Mouse (Mus musculus) fibroblast of lung, adult 2 months (primary cell): ENCODE data around the gene Gm30302.
"Not testable (repeated sequence)": the region's sequence is repeated elsewhere in the genome, so short reads cannot be mapped to it uniquely, and the experiment has no call there.

Source experiments
- DNase-seq: peaks from one replicate; pipeline ENCODE4 v3.0.0-alpha.2; 2011; ENCODE audit warnings: low read depth

Gene Gm30302

DNA sequence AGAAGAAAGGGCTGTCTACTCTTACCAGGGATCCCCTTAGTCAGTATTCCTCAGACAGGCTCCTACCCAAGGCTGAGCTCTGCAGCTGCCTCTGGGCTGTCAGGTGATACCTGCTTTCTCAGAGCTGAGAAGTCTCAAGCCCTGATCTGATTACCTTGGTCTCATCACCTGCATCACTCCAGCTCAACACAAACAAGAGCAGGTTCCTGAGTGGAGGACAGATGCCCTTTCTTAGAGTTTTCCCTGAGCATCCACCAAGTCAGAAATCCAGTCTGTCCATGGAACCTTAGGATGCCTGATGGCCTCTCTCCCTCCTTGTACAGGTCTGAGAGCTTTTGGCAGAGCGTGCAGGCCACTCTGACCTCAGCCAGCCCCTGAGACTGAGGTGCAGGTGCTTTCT lies at the start of gene Gm30302:
TSS of gene Gm30302 (minus strand) at position 101 of the 400 bp plus-strand sequence.
- no peak for DNase-seq

DNA sequence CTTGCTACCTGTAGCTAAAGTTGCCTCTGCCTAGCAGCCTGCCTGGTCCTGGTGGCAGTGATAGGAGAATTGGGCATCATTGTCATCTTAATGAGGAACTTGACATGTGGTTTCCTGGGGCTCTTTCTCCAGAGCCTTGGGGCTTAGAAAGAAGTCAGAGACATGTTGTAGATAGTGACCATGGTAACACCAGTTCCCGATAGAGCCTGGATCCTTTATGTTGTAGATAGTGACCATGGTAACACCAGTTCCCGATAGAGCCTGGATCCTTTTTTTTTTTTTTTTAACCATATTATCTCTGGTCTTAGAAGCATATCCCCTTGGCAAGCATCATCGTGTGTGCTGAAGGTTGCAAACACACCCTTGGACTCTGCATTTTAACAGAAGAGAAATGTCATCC lies 48.0 kb upstream of the Gm30302 start:
- DNase-seq: no peak

DNA sequence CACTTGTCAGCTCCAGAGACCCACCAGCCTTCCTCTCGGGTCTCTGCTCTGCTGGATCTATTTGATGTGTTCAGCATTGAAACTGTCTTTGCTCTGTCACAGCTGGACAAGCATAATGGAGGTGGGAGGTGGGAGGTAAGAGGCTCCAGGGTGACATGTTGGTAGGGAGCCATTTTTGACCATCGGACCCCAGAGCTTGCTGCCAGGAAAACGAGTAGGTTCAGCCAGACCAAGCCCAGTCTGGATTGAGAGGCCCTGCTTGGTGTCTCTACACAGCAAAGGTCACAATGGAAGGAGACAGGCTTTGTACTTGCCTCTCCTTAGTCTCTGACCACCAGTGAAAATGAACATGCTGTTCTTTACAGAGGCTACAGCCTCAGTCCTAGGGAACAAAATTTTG lies 47.3 kb upstream of the Gm30302 start:
- DNase-seq: no peak

DNA sequence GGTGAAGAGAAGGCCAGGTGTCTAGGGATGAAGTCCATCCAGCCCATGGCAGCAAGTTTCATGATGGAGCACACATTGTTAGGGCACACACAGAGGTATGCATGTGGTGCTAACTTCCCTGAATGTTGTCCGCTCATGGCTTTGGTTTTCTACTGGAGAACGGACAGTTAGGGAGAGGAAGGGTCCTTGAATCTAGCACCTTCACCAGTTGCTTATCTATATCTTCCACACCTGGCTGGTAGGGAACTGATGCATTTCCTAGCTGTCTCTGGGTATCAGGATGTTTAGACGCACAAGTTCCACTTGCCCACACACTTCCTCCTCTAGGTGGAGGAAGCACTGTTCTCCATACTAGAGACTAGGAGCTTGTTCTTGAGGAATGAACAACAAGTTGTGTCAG lies 46.9 kb upstream of the Gm30302 start:
- DNase-seq: no peak

DNA sequence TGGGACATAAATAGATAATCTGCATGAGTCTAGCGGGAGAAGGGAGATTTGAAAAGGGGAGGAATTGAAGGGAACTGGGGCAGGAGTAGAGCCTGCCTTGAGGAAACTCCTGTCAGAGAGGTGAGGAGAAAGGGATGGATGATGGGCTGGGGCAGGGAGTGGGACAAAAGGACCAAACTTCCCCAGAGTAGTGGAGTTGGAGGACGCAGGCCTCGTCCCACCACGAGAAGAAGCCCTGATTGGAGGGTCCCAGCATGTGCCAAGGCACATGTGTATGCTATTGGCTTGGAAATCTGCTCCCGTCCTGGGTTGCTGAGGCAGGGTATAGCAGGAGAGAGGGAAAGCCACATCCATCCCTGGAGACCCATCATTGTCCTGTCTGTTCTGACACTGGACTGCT lies 45.3 kb upstream of the Gm30302 start:
- DNase-seq: no peak

DNA sequence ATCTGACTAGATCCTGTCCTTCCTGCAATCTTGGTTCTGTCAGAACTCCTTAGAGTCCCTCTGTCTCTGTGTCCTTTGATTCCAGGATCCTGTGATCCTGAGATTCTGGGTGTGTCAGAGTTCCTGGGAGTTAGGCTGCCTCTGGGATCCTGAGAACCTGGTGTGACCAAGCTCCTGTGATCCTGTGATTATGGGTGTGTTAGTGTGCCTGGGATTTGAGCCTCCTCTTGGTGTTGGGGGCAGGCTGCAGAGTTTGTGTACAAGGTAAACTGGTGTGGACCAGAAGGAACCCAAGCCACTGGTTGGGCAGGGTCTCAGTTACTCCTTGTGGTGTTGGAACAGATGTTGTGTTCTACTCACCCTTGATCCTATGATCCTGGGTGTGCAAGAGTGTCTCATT lies 42.4 kb upstream of the Gm30302 start:
- DNase-seq: no peak

DNA sequence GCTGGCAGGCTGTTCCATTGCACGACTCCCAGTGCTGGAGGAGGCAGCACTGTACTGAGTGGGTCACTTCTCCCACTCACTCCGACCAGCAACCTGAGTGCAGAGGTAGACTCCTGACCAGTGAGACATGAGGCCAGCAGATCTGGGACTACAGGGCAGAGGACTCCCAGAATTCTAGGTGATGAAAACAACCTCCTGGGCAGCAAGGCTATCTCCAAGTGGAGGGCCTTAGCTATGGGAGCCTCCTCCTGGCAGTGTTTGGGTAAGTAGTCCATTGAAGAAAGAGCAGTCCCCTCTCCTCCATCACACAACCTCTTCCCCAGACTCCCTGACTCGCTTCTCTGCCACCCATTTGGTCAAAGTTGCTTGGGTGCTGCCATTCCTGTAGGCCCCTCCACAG lies 31.6 kb upstream of the Gm30302 start:
- DNase-seq: no peak

DNA sequence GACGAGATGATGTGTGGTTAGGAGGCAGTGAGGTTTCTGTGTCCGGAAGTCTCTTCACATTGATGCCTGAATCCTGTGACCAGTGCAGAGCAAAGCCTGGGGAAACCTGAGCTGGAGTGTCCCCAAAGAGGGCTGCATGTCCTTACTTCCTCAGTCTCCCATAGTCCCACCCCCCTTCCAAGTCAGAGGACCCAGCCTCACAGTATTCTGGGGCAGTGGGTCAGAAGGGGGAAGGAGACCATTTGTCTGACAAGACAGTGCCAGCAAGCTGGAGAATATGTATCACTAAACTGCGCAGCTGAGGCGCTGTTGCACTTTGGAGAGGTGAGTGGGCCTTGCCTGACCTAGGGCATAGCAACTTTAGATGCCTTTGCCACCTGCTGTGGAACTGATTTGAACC lies 26.5 kb upstream of the Gm30302 start:
- DNase-seq: no peak

DNA sequence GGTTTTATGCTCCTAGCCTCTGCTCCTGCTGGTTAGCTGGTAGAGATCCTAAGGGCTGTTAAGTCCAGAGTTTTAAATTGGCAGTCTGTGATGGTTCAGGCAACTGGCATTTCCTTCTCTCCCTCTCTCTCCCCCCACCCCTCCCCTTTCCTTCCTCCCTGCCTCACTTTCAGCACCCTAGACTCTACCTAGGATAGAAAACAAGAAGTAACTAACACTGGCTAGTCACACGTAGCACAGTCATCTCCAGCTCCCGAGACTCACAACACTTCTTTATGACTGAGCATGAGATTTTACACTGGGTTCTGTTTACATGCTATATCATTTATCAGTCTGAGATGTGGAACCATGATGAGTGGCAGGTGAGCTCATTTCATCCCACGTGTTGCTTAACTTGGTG lies 16.2 kb upstream of the Gm30302 start:
- DNase-seq: no peak

DNA sequence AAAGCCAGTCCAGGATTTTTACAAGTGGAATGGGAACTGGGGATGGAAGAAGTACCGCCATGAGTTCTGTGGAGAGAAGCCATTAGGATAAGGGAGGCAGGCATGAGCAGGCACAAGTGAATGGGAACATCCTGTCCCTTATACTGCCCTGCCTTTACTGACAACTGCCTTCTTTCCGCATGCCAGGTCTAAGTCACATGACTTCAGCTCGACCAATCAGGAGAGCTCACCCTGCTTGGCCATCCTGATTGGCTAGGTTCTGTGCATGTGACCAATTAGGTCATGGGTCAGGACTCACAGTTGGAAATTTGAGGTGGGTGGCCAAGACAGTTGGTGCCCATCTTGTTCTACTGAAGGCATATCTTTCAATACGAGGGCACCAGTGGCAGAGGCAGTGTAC lies 15.6 kb upstream of the Gm30302 start:
- no peak for DNase-seq

DNA sequence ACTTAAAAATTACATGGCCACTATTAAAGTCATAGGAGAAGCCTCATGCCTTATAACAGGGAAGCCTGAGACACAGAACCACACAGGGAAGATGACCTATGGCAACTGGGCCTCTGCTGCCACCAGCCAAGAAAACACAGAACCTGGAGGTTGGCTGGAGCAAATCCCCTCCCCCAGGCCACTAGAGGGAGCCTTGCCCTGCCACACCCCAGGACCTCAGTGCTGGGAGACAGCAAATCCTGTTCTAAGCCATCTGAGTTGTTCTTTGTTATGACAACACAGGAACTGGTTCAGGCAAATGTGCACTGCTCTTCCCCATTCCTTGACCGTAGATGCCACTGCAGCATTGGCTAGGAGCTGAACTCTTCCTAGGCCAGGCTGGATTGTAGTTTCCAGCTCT lies 8.3 kb upstream of the Gm30302 start:
- DNase-seq: no peak

DNA sequence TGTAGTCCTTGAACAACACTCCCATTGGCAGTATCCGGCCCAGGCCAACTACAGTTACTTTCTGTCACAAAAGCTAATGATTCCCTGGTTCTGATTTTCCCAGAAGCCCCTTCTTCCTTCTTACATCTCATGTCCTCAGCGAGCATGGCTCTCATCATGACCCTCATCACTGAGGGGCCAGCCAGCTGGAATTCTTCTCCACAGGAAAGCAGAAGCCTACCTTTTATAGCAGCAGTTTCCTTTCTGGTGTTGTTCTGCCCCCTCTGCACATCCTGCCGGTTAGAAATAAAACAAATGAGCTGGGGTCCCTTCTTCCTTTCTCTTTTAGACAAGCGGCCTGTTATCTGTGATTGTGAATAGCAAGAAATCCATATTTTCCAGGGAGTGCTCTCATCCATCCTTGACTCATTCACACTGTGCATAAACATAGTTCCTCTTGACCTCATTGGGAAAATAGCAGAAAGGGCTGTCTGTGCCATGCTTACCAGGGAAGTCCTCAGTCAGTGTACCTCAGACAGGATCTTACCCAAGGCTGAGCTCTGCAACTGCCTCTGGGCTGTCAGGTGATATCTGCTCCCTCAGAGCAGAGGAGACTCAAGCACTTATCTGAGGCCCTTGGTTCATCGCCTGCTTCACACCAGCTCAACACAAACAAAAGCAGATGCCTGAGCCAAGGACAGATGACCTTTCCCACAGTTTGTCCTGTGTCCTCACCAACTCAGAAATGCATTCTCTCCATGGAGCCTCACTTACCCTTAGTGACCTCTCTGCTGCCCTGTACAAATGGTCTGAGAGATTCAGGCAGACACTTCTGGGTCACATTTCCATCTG lies 10.0 kb downstream of the Gm30302 start:
- no peak for DNase-seq

DNA sequence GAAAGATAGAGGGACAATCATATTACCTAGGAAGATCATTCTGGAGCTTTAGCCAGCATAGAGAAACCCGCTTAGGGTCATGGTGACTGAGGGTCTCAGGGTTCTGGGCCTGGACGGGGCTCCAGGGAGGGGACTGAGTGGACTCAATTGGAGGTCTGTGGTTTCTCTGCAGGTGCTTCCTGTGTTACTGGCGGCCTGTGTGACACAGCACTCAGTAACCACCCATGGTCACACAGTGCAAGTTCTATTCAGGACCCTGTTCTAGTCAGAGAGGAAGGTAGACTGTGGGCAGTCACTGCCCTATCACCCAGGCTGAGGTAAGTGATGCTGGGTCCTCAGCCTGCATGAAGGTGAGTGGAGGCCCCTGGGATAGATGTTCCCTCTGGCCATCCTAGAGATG lies 14.9 kb downstream of the Gm30302 start:
- no peak for DNase-seq

DNA sequence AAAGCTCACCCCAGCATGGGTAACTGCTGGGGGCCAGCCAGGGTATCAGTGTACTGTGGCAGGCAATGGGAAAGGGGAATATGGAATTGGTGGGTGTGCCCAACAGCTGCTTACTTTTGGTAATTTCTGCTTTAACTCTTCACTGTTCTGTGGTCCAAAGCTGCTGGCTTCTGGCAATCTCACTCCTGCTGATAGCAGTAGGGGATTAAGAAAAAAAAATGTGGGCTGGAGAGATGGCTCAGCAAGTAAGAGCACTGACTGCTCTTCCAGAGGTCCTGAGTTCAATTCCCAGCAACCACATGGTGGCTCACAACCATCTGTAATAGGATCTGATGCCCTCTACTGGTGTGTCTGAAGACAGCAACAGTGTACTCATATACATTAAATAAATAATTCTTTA lies 27.3 kb downstream of the Gm30302 start:
- DNase-seq: not testable (repeated sequence)

DNA sequence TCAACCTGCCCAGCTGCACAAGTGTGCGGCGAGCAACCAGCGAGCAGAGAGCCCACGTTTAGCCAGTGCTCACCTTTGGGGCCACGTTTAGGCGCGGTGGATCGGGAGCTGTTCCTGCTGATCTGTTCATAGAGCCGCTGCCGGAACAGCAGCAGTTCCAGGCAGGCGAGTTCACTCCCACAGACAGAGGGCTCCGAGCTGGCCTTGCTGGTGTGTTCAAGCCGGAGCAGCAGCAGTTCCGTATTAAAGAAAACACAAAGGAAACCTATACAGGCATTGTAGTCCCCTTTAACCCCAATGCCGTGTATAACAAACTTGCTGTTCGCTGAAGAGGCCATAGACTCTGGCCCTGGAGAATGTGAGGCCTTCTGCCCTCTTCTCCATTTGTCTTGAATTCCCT lies 29.7 kb downstream of the Gm30302 start:
- no peak for DNase-seq

DNA sequence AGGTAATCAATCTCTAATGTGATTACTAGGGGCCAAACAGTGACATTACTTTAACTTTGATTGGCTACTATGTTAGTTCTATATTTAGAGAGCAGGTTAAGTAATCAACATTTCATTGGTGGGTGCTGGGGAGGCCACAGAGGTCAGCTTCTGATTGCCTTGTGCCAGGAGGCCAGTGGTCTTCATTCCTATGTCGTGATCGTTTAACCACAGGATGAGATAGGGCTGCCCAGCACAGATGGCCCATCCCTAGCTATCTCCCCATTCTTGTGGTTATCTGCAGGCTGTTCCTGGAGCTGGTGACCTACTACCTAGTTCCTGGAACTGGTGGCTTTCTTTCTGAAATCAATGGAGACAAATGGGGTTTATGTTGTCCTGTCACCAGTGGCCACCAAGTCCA lies 30.8 kb downstream of the Gm30302 start:
- no peak for DNase-seq

DNA sequence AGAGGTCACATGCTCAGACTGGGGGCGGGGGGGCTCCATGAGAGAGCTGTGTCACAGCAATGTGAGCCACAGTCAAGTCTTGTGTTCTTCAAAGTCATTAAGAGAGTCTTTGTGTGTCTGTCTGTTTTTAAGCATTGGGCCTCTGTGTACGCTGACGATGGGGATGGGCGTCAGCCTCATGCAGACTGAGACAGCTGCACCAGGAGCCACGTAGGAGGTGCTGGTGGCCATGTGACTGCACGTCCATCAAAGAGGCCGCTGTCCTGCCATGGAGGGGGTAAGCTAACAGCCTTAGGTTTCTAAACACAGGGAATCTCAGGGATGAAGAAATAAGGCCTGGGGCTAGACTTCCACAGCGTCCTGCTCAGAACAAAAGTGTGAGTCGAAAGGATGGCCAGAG lies 32.5 kb downstream of the Gm30302 start:
- DNase-seq: no peak

DNA sequence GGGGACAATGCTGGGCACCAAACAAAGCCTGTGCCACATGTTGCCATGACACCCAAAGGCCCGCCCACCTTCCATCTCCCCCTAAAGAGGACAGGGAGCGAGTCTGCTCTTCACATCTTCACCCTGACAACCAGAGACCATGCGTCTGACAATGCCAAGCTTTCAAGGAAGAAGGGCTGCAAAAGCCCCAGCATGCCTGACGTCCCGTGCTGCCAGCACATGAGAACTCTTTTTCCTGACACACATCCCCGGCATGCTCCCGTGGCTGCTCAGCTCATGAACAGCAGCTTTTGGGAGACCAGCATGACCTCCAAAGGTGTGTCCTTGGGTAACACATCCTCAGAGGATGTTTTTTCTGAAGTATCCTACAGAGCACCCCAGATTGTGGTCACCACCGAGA lies 33.5 kb downstream of the Gm30302 start:
- no peak for DNase-seq

DNA sequence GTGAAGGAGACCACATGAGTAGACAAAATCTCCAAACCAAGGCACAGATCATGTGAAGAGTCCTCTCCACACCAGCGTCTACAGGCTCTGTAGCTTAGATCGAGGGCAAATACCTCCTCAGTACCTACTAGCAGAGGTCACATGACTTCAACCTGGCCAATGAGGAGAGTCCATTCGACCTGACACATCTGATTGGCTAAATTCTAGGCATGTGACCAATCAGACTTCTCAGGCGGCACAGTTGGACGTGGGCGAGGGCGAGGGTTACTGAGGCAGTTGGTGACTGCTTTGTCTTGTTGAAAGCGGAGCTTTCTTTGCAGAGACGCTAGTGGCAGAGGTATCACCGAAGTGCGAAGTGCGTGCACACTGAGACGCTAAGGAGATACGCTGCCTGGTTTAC lies 36.6 kb downstream of the Gm30302 start:
- DNase-seq: no peak

DNA sequence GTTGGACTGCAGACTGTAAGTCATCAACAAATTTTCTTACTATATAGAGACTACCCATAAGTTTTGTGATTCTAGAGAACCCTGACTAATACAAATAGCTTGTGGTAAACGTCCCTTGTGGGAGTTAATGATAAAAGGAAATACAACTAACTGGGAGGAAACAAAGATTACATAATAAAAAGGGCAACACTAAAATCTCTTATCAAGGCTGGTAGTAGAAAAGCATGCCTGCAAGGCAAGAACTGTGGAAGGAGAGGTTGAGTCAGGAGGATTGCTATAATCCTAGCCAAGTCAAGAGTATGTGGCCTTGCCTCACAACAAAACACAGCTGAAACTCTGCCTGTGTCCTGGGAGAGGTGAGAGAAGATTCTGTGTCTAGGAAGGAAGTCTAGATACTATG lies 38.1 kb downstream of the Gm30302 start:
- DNase-seq: no peak

DNA sequence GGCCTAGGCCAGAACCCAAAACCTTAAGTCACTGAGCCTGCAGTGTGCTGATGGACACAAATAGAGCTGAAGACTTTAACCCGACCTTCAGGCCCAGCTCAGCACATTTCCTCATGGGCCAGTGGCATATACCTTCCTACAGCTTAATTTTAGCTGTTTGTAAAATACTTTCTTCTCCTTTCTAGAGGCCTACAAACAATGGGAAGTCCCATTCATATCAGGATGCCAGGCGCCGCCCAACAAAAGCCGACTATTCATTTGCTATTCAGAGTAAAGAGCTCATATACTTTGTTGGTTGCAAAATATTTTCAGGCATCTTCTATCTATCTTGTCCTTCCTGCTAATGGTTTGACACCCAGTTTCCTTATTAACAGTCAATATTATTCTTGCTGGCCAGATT lies 40.8 kb downstream of the Gm30302 start:
- no peak for DNase-seq

DNA sequence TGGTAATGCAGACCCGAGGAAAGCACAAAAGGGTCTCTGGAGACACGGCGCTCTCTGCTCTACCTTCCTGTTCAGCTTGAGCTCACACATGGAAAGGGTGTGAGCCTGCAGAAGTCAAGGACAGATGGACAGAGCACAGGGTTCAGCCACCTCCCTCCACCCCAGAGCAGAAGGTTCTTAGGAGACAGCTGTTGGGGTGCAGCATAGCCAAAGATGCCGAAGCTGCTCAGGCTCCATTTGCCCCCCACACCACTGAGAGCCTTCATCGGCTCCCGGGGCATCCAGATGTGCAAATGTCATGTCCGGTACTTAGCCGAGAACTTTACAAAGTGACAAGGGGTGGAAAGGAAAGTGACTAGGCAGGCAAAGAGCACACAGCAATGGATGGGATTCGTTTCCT lies 42.2 kb downstream of the Gm30302 start:
- no peak for DNase-seq

DNA sequence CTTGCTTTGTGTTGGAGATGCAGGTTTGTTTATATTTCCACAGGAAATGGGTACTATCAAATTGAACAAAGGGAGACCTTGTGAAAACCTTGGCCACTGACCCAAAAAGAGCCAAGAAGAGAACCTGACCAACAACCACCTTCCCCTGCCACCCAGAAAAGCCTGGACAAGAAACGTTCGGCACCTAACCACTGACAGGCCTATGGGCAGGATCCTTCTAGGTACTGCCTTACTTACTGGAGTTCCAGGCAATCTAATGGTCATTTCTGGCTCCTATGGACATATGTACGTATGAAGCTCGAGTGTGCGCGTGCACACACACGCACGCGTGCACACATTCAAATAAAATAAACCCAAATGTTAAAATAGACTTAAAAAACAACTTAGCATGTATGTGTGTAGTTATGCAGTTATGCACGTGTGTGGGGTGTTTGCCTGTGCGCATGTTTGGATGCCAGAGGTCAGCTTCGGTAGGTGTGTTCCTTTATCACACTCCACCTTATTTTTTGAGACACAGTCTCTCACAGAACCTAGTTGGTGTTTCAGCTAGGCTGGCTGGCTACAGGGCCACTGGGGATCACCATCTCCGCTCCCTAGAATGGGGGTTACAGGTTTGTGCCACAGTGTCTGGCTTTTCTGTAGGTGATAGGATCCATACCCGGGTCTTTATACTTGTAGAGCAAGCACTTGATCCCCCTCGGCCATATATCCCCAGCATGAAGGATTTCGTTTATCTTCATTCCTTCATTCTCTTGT lies 57.3 kb downstream of the Gm30302 start:
- DNase-seq: no peak

DNA sequence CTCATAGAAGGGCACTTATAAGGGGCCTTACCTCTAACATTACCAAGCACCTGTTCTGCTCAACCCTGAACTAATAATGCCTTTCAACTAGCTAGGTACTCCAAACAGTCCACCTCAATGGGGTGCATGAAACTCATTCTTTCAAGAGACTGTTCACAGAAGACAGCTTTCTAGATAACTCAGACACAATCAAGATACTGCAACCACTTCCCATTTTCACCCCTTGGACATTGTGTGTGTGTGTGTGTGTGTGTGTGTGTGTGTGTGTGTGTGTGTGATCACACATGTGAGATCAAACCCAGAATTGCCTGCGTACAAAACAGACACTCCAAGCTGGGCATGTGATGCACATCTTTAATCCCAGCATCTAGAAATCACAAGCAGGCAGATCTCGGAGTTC lies 60.8 kb downstream of the Gm30302 start:
- no peak for DNase-seq
